Mouse (Mus musculus) B cell, adult (primary cell): ENCODE data around the gene Olfr251. TPM values are rescaled to one million over a fixed set of nuclear protein-coding genes. Genes with fewer than 3 reads are reported as not detected.

Experiments used
- total RNA-seq: library from RNA; stranded (reverse); gene quantifications from 4 replicates; pipeline ENCODE4 v1.2.4, GENCODE M21; 2023; ENCODE audit not compliant: inconsistent age

Olfr251 gene
- total RNA-seq, result not detected in 4 replicates

GRCm38 (mm10) chr9:38376786-38377185, at the start of gene Olfr251:
Gene Olfr251, plus strand, starts transcription at chr9:38377086.

GRCm38 (mm10) chr9:38328760-38329159, 48.1 kb upstream of the Olfr251 start, which contains the start of gene Olfr25:
Gene Olfr25, plus strand, starts transcription at chr9:38329060.

GRCm38 (mm10) chr9:38348111-38348510, 28.8 kb upstream of the Olfr251 start, which contains the start of gene Olfr898:
Gene Olfr898, plus strand, starts transcription at chr9:38348411.

GRCm38 (mm10) chr9:38366596-38366995, 10.3 kb upstream of the Olfr251 start, which contains the start of gene Olfr250:
Gene Olfr250, plus strand, starts transcription at chr9:38366896.

GRCm38 (mm10) chr9:38401398-38401797, 24.5 kb downstream of the Olfr251 start, which contains the start of gene Olfr147:
Gene Olfr147, plus strand, starts transcription at chr9:38401698.

GRCm38 (mm10) chr9:38429155-38429554, 52.3 kb downstream of the Olfr251 start, which contains the start of gene Olfr901:
Gene Olfr901, plus strand, starts transcription at chr9:38429455.

Other genes starting within 250 kb of the Olfr251 start
- not detected in 4 replicates for gene Olfr890, start 234.6 kb upstream of the Olfr251 start, total RNA-seq
- not detected in 4 replicates for gene Olfr891, start 196.3 kb upstream of the Olfr251 start, total RNA-seq
- gene Olfr893, start 168.7 kb upstream of the Olfr251 start, total RNA-seq, result not detected in 4 replicates
- not detected in 4 replicates for gene Olfr894, start 159.0 kb upstream of the Olfr251 start, total RNA-seq
- gene Olfr143, start 124.3 kb upstream of the Olfr251 start, total RNA-seq, result not detected in 4 replicates
- gene Olfr895, start 109.2 kb upstream of the Olfr251 start, total RNA-seq, result not detected in 4 replicates
- not detected in 4 replicates for gene Olfr896-ps1, start 86.0 kb upstream of the Olfr251 start, total RNA-seq
- gene Olfr25, start 48.0 kb upstream of the Olfr251 start, total RNA-seq, result not detected in 4 replicates
- gene Olfr898, start 28.7 kb upstream of the Olfr251 start, total RNA-seq, result not detected in 4 replicates
- not detected in 4 replicates for gene Olfr250, start 10.2 kb upstream of the Olfr251 start, total RNA-seq
- not detected in 4 replicates for gene Olfr147, start 24.6 kb downstream of the Olfr251 start, total RNA-seq
- gene Olfr901, start 52.4 kb downstream of the Olfr251 start, total RNA-seq, result not detected in 4 replicates
- gene Olfr902, start 70.6 kb downstream of the Olfr251 start, total RNA-seq, result not detected in 4 replicates
- gene Olfr904, start 86.1 kb downstream of the Olfr251 start, total RNA-seq, result not detected in 4 replicates
- not detected in 4 replicates for gene Olfr905, start 94.0 kb downstream of the Olfr251 start, total RNA-seq
- not detected in 4 replicates for gene Olfr906, start 110.0 kb downstream of the Olfr251 start, total RNA-seq
- not detected in 4 replicates for gene Olfr907, start 118.7 kb downstream of the Olfr251 start, total RNA-seq
- gene Olfr911-ps1, start 144.5 kb downstream of the Olfr251 start, total RNA-seq, result not detected in 4 replicates
- not detected in 4 replicates for gene Olfr910, start 160.8 kb downstream of the Olfr251 start, total RNA-seq
- gene Olfr912, start 203.1 kb downstream of the Olfr251 start, total RNA-seq, result not detected in 4 replicates
- not detected in 4 replicates for gene Olfr913, start 215.7 kb downstream of the Olfr251 start, total RNA-seq
- not detected in 4 replicates for gene Olfr914, start 228.0 kb downstream of the Olfr251 start, total RNA-seq